Mouse (Mus musculus) kidney, embryonic 15.5 days (tissue): ENCODE results near the gene Chchd6. TPM values are rescaled to one million over a fixed set of nuclear protein-coding genes. Genes with fewer than 3 reads are reported as not detected.

Experiments
- ATAC-seq: fragments of 200-750 bp; cut with Nextera tagmentation; replicated peaks from 2 replicates; pipeline ENCODE4 v1.8.0; 2017; ENCODE audit warnings: moderate TSS enrichment; ENCODE audit not compliant: low FRiP score
- H3K27ac ChIP-seq: fragments of 300-500 bp; sonication (generic); 2 replicates; pipeline ENCODE4 v1.5.1; 2015; ENCODE audit warnings: mild to moderate bottlenecking, inconsistent platforms
- H3K27me3 ChIP-seq: fragments of 300-500 bp; sonication (generic); 2 replicates; pipeline ENCODE4 v1.6.1; 2015; ENCODE audit warnings: inconsistent platforms
- H3K36me3 ChIP-seq: fragments of 300-500 bp; sonication (generic); 2 replicates; pipeline ENCODE4 v1.6.1; 2015; ENCODE audit warnings: inconsistent platforms
- H3K4me1 ChIP-seq: fragments of 300-500 bp; sonication (generic); 2 replicates; pipeline ENCODE4 v1.6.1; 2015; ENCODE audit warnings: inconsistent platforms
- H3K4me2 ChIP-seq: fragments of 300-500 bp; sonication (generic); 2 replicates; pipeline ENCODE4 v1.6.1; 2015; ENCODE audit warnings: moderate library complexity, mild to moderate bottlenecking, inconsistent platforms
- H3K4me3 ChIP-seq: fragments of 300-500 bp; sonication (generic); replicated peaks from 2 replicates; pipeline ENCODE4 v1.5.1; 2015; ENCODE audit warnings: mild to moderate bottlenecking, inconsistent platforms
- H3K9ac ChIP-seq: fragments of 300-500 bp; sonication (generic); 2 replicates; pipeline ENCODE4 v1.6.1; 2015; ENCODE audit warnings: mild to moderate bottlenecking, inconsistent platforms
- H3K9me3 ChIP-seq: fragments of 300-500 bp; sonication (generic); replicated peaks from 2 replicates; pipeline ENCODE4 v1.6.1; 2016; ENCODE audit warnings: inconsistent platforms
- WGBS: fragments of 180-500 bp; shearing (Covaris S2); methylation state at CpG from one replicate; pipeline ENCODE4 v1.1.7; 2015; ENCODE audit warnings: mixed read lengths; 5-methylcytosine and 5-hydroxymethylcytosine counted together
- polyA plus RNA-seq: library from polyadenylated mRNA; unstranded; fragments of >200 nt; fragmentation: Nextera tagmentation; extraction: Ambion mirVana; gene quantifications from 2 replicates; pipeline ENCODE4 v1.2.1, GENCODE M21; 2015

Gene Chchd6
- polyA plus RNA-seq, 1 experiment from 2014 or later, result 63.8 TPM

DNA sequence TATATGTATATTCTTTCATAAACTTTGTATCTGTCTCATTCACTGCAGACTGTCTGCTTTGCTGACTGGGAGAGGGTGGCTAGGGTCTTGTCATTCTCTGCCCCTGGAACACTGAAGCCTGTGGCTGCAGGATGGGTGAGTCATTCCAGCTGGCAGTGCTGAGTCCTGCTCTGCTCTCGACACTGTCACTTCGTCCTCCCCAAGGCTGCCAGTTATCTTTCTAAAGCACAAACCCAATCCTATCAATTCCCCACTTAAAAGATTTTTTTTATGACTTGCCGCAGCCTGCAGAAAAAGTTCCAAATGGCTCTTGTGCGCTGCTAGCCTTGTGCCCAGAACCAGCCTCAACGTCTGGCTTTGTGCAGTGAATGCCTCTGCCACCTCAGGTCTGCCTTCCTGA lies 187.2 kb downstream of the Chchd6 start:
- H3K9me3 ChIP-seq, result no peaks in the 10 kb centered on the region
- ATAC-seq, result no peak
- WGBS, result 55% methylated on average over 5 of the region's 5 CpGs

DNA sequence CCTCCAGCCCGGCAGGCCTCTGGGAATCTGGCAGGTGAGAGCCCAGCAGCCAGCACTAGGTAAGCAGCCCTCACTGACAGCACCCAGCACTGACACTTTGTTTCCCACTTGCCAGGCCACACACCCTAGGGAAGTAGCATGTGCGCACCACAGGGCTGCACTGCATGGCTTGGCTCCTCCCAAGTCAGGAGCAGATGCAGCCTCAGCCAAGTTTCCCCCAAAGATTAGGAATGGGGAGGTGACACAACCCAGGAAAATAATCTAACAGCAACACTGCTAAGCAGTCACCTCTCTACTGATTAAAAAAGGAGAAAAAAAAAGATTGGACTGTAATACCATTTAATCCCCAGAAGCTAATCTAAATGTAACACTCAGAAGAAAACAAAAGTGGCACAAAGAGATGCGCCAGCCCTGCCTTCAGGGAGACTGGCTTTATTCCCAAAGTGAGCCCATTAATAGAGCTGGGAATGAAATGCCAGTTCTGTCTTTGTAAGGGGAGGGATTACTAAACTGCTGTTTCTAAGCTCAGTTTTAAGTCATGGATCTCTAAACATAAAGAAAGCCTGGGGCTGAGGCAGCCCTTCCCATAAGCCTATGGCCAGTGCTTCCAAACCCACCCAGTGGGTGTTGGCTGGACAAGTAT lies 188.1 kb downstream of the Chchd6 start:
- Histone ChIP-seq H3K27ac (no peak overlapping the region), H3K27me3 (no peaks in the 10 kb centered on the region), H3K4me3 (no peak overlapping the region), H3K4me1 (no peaks in the 10 kb centered on the region), H3K9me3 (no peaks in the 10 kb centered on the region), H3K4me2 (no peak overlapping the region), H3K9ac (no peak overlapping the region), H3K36me3 (no peaks in the 10 kb centered on the region)
- 89% methylated on average over 3 of the region's 3 CpGs for WGBS
- no peak for ATAC-seq

More for the DNA sequence above, 187.2 kb downstream of the Chchd6 start:
- no peak overlapping the region for H3K4me2 ChIP-seq
- no peak overlapping the region for H3K27ac ChIP-seq
- no peaks in the 10 kb centered on the region for H3K36me3 ChIP-seq
- H3K4me3 ChIP-seq, result no peak overlapping the region
- no peaks in the 10 kb centered on the region for H3K27me3 ChIP-seq
- peaks cover 3% of the 10 kb centered on the region; the same call in 1 of the 2 replicates for H3K4me1 ChIP-seq
- H3K9ac ChIP-seq, result no peak overlapping the region

DNA sequence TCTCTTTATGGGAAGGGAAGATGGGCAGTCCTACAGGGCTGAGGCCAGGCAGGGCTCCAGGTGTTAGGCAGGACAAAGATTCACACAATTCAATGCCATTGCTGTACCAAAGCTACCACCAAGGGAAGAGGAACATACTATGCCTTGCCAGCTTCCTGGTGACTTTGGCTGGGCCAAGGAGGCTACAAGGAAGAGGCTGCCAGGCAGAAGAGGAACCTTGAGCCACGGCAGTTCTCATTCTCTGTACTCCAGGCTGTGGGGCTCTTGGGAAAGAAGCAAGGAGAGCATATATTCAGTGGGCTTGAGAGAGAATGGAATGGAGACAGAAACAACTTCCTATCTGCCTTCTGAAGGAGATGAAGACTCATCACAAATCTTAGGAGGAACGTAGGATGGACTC lies 190.5 kb downstream of the Chchd6 start:
- no peak for ATAC-seq
- WGBS, result 94% methylated on average over 2 of the region's 2 CpGs
- H3K4me3 ChIP-seq, result no peak overlapping the region
- no peaks in the 10 kb centered on the region for H3K9me3 ChIP-seq
- H3K9ac ChIP-seq, result no peak overlapping the region
- no peak overlapping the region for H3K4me2 ChIP-seq
- no peaks in the 10 kb centered on the region for H3K4me1 ChIP-seq
- H3K27ac ChIP-seq, result no peak overlapping the region
- no peaks in the 10 kb centered on the region for H3K27me3 ChIP-seq
- no peaks in the 10 kb centered on the region for H3K36me3 ChIP-seq

DNA sequence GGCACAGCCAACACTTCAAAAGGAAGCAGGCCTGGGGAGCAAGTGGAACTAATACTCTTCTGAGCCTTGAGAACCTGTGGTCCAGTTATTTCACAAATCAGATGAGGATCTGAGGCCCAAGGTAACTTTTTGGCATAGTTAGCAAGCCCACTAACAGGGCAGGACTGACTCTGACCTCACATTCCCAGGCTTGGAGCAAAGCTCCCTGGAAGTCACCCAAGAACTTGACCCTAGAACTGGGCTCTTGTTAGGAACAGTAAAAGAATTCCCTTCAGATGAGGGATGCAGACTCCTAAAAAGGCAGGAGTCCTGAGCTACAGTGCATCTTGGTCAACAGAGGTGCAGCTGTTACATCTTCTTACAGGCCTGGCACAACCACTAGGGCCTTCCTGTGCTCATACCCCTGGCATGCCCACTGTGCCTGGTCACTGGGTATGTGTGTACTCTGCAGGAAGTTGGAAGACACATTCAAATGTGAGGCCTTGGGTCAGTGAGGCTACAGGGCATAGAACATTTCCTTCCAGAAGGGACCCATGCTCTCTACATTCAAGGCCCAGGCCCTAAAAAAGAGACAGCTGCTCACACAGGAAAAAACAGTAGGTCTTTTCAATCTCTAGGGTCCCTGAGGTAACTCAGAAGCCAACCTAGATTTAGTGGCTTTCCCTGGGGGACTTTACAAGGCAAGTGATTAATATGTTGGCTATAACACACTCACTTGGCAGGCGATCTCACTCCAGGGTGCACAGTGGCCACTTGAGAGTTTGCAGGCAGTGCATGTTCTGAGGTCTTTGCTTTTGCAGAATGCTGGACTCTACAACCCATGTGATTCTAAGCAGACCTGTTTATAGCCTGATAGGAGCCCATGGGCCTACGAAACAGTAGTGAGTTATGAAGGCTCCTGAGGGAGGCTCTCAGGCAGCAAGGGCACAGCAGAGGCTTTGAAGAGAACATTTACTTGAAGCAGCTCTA lies 191.9 kb downstream of the Chchd6 start:
- no peaks in the 10 kb centered on the region for H3K9me3 ChIP-seq
- H3K27me3 ChIP-seq, result no peaks in the 10 kb centered on the region
- no peaks in the 10 kb centered on the region for H3K36me3 ChIP-seq
- ATAC-seq, result no peak
- H3K9ac ChIP-seq, result no peak overlapping the region
- no peak overlapping the region for H3K4me3 ChIP-seq
- WGBS, result 67% methylated on average over 2 of the region's 2 CpGs
- H3K27ac ChIP-seq, result no peak overlapping the region; the same call in 1 of the 2 replicates
- H3K4me2 ChIP-seq, result no peak overlapping the region
- no peaks in the 10 kb centered on the region for H3K4me1 ChIP-seq

DNA sequence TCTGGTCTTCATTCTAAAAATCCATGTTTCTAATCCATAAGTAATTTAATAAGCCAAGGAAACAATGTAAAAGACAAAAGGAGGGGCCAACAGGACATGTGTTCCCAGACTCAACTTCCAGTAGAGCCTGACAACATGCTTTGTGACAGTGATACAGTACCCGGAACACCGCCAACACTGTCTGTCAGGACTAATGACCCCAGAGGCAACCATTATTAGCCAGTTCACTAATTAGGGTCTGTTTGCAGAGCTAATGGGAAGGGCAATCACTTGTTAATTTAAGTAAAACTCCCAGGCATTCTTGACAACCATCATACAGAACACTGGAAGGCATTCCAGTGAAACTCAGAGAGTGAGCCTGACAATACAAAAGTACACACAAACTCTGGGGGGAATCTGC lies 193.0 kb downstream of the Chchd6 start:
- Histone ChIP-seq H3K4me2 (no peak overlapping the region), H3K36me3 (no peaks in the 10 kb centered on the region)
- WGBS, result 81% methylated on average over 2 of the region's 2 CpGs

DNA sequence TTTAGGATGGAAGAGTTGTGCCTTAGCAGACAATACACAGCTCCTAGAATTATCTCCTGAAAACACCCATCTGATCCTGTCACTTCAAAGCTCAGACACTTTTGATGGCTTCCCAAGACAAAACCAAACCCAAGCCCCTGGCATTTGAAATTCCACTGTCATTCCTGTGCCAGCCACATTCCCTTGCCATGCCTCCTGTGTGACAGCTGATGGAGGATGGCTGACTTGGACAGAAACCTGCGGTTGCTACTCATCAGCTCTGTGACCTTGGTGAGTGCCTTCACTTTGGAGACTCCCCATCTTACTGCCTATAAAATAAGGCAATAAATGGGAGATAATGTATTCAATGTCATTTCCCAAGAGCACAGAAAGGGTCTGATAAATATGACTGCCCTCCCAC lies 195.9 kb downstream of the Chchd6 start:
- Histone ChIP-seq H3K4me2 (no peak overlapping the region), H3K4me3 (no peak overlapping the region), H3K9me3 (no peaks in the 10 kb centered on the region), H3K4me1 (no peaks in the 10 kb centered on the region), H3K27me3 (no peaks in the 10 kb centered on the region), H3K36me3 (no peaks in the 10 kb centered on the region), H3K9ac (no peak overlapping the region), H3K27ac (no peak overlapping the region)
- WGBS, result 98% methylated on average over 1 of the region's 1 CpGs
- ATAC-seq, result no peak

More for the DNA sequence above, 193.0 kb downstream of the Chchd6 start:
- no peaks in the 10 kb centered on the region for H3K9me3 ChIP-seq
- ATAC-seq, result no peak
- no peaks in the 10 kb centered on the region for H3K4me1 ChIP-seq
- H3K4me3 ChIP-seq, result no peak overlapping the region
- H3K27me3 ChIP-seq, result no peaks in the 10 kb centered on the region
- H3K9ac ChIP-seq, result no peak overlapping the region
- no peak overlapping the region for H3K27ac ChIP-seq

DNA sequence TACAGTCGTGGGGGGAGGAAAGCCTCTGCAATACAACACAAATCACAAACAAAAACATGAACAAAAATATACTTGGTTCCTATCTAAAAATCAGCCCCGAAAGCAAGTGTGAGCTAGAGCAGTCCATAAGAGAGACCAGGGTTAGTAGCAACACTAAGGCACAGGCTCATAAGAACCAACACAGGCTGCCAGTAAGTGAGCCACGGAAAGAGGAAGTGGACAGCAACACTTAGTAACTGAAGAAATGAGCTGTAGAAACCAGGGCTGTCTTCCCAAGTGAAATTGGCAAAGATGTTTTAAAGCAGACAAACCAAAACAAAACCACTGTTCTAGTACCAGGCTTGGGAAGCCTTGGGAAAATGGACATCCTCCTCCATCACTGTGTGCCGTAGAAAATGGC lies 197.5 kb downstream of the Chchd6 start:
- no peak overlapping the region for H3K9ac ChIP-seq
- no peak overlapping the region for H3K4me2 ChIP-seq
- ATAC-seq, result no peak
- H3K9me3 ChIP-seq, result no peaks in the 10 kb centered on the region
- no peak overlapping the region for H3K4me3 ChIP-seq
- no peaks in the 10 kb centered on the region for H3K36me3 ChIP-seq
- WGBS, result 82% methylated on average over 4 of the region's 4 CpGs
- no peaks in the 10 kb centered on the region for H3K4me1 ChIP-seq
- no peak overlapping the region for H3K27ac ChIP-seq
- H3K27me3 ChIP-seq, result no peaks in the 10 kb centered on the region

DNA sequence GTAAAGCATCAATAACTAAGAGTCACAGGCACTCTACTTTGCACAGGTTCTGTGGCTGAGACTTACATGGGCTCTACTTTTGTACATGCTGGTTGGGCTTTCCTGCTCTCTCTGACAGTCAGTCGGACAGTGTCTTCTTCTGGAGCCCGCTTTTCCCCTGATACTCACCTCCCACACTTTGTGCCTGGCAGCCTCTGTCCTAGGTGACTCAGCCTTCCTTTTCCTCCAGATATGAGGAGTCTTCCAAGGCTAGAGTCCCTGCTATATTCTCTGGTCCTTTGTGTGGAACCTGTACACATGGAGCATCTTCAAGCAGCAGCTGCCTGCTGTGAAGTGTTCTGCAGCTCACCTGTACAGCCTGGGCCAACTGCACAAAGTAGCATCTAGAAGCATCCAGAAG lies 201.6 kb downstream of the Chchd6 start:
- Histone ChIP-seq H3K27ac (no peak overlapping the region), H3K4me3 (no peak overlapping the region), H3K9ac (no peak overlapping the region), H3K4me2 (no peak overlapping the region), H3K9me3 (no peaks in the 10 kb centered on the region), H3K27me3 (no peaks in the 10 kb centered on the region), H3K36me3 (no peaks in the 10 kb centered on the region), H3K4me1 (no peaks in the 10 kb centered on the region)
- WGBS, result 87% methylated on average over 2 of the region's 2 CpGs
- ATAC-seq, result no peak

DNA sequence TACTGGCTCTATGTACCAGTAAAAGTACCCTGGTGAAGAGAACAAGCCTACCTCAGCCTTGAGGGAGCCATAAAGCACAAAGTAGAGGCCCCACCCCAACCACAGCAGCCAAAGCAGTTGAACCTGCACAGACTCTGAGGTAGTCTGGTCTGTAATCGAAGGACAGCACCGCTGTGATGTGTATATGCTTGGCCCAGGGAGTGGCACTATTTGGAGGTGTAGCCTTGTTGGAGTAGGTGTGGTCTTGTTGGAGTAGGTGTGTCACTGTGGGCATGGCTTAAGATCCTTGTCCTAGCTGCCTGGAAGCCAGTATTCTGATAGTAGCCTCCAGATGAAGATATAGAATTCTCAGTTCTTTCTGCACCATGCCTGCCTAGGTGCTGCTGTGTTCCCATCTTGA lies 203.2 kb downstream of the Chchd6 start:
- H3K9me3 ChIP-seq, result no peaks in the 10 kb centered on the region
- H3K27ac ChIP-seq, result no peak overlapping the region
- ATAC-seq, result no peak
- H3K27me3 ChIP-seq, result no peaks in the 10 kb centered on the region
- no peak overlapping the region for H3K4me3 ChIP-seq
- H3K36me3 ChIP-seq, result no peaks in the 10 kb centered on the region
- 89% methylated on average over 2 of the region's 2 CpGs for whole genome bisulfite sequencing
- no peak overlapping the region for H3K4me2 ChIP-seq
- H3K9ac ChIP-seq, result no peak overlapping the region
- H3K4me1 ChIP-seq, result no peaks in the 10 kb centered on the region

DNA sequence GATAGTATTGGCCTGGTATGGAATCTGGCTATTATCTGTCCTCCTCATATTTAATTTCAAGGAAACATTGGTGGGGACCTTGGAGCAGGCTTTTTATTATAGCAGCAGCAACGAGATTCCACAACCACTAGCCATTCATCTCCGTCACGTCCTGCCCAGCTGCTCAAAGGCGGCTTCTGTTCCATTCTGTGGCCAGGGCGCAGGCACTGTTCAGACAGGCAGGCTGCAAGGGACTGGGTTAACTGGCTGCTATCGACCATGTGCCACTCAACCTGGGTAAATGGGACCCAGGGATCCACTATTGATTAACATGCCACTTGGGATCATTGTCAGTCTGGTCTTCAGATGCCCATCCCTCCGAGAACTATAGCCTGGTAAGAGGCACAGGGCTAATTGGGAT lies 205.7 kb downstream of the Chchd6 start:
- no peaks in the 10 kb centered on the region for H3K27me3 ChIP-seq
- ATAC-seq, result no peak
- no peaks in the 10 kb centered on the region for H3K9me3 ChIP-seq
- H3K36me3 ChIP-seq, result no peaks in the 10 kb centered on the region
- H3K9ac ChIP-seq, result no peak overlapping the region
- H3K4me3 ChIP-seq, result no peak overlapping the region
- 69% methylated on average over 7 of the region's 7 CpGs for WGBS
- H3K27ac ChIP-seq, result no peak overlapping the region
- H3K4me1 ChIP-seq, result no peaks in the 10 kb centered on the region
- no peak overlapping the region for H3K4me2 ChIP-seq

DNA sequence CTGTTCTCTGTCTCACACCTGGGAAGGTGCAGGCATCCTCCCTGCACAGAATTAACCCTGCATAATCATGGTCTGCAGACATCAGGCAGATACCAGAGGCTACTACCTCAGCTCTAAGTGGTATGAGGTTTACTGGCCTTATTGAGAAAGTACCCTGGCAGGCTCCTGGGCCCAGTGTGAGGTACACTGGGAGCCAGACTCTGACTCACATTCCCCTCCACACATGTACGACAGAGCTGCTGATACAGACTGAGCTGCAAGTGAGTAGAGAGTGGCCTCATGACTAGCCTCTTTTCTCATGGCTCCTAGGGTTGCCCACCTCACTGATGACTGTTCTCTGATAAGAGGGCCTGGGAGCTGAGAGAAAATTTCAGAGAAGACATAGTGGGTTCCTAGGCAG lies 208.5 kb downstream of the Chchd6 start:
- ATAC-seq, result no peak
- WGBS, result 80% methylated on average over 1 of the region's 1 CpGs
- Histone ChIP-seq H3K27me3 (no peaks in the 10 kb centered on the region), H3K27ac (no peak overlapping the region), H3K4me1 (no peaks in the 10 kb centered on the region), H3K4me3 (no peak overlapping the region), H3K36me3 (no peaks in the 10 kb centered on the region), H3K9me3 (no peaks in the 10 kb centered on the region), H3K4me2 (no peak overlapping the region), H3K9ac (no peak overlapping the region)

DNA sequence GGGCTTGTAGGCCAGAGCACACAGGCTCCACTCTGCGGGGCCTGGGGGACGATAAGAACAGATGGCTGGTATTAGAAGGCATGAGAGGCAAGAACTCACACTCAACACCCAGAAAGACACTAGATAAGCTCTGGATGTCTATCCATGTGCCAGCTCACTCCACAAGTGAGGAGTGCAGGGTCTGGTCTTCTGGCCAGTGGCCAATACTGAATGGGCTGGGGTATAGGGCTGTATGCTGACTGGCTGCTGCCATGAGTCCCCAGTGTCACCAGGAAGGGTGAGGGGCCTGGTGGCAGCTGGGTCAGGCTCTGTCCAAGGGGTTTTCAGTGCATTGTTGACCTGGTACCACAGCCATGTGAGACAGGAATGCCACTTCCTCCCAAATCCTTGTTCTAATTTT lies 210.8 kb downstream of the Chchd6 start:
- Histone ChIP-seq H3K4me1 (no peaks in the 10 kb centered on the region), H3K27me3 (no peaks in the 10 kb centered on the region), H3K4me2 (no peak overlapping the region), H3K9ac (no peak overlapping the region), H3K27ac (no peak overlapping the region), H3K4me3 (no peak overlapping the region), H3K36me3 (no peaks in the 10 kb centered on the region), H3K9me3 (no peaks in the 10 kb centered on the region)
- WGBS, result 85% methylated on average over 2 of the region's 2 CpGs
- ATAC-seq, result no peak
